Mouse (Mus musculus) urinary bladder, adult 2 months (tissue): ENCODE measurements around the gene Ptpra. TPM values are rescaled to one million over a fixed set of nuclear protein-coding genes. Genes with fewer than 3 reads are reported as not detected.

Experiments
- DNase-seq: peaks from one replicate; pipeline ENCODE4 v3.0.0; 2022; ENCODE audit warnings: low spot score
- polyA plus RNA-seq: library from polyadenylated mRNA; depleted of rRNA; stranded (reverse); fragments of >200 nt; gene quantifications from 2 replicates; pipeline ENCODE4 v1.2.3, GENCODE M21; 2012

The Ptpra gene
- polyA plus RNA-seq, 1 experiment: 88.9 TPM

GRCm38 (mm10) chr2:130442162-130442561, 7.9 kb upstream of the Ptpra start:
- no peak for DNase-seq

GRCm38 (mm10) chr2:130448449-130448848, 1.6 kb upstream of the Ptpra start:
- DNase-seq: no peak

DNA sequence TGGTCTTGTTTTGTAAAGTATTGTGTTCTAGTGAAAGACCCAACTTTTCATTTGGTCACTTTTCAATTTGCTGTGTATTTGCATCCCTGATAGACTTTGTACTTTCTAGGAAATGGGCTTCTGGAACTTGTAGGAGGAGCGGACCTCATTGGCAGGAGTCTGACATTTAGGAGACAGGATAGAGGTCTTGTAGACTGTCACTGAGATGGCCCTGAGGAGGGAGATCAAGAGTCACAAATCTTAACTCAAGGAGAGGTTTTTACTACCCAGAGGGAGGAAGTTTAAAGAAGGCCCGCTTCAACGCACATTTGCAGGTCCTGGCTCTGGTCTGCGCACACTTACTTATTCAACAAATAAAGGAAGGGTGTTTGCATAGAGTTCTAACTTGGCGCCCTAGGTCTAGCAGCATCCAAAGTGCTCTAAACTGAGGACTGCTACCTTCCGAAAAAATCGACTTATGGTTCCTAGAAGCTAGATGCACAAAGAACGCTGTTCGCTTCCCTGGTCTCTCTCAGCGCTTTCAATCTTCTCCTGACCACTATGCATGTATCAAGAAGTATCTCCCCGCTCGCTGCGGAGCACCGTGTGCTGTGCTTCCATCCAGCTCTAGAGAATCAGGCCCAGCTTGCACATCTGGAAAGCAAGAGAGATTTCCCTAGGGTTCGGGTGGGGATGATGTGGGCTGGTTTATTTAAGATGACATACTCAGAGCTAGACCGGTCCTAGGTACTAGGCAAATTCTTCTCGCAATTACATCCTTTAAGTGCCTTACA, 871 bp upstream of the Ptpra start:
- DNase-seq: no peak

DNA sequence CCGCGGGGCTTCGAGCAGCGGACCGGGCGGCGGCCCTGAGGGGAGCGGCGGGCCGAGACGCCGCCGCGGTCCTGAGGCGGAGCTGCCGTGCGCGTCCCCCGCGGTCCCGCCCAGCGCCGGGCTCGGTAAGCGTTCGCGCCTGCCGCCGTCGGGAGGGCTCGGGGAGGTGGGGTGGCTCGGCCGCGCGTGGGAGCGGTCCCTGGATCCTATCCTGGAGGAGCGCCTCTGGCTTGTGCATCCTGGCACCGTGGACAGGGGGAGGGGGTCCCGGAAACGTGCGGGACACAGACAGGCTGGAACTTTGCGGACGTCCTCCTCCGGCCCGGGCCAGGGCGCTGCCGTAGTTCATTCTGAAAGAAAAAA, 337 bp downstream of the Ptpra start:
- no peak for DNase-seq

DNA sequence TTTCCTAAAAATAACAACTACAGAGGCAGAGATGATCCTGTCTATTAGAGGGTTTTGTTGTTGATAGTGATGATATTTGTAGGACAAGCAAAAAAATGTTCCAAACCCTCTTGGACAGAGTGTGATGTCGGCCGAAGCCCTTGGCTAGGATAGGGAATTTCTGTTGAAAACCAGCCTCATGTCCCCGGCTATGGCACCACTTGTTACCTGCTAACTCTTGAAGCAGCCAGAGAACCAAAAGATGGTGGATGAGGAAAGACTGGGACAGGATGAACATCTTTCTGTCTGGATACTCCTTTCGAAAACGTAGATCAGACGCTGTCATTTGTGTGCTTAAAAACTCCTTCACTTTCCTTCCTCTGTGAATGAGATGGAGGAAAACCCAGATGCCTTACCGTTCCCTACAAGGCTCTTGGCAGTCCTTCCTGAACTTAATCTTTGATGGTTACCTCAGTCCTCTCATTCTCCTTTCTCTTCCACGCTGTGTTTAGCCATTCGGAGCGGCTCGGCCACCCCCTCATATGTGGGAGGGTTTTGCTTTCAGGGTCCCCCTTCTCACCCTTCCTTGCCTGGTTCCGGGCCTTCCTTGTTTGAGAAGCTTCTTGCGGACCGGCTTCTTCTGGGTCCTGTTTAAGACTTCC, 1.1 kb downstream of the Ptpra start:
- DNase-seq: no peak

DNA sequence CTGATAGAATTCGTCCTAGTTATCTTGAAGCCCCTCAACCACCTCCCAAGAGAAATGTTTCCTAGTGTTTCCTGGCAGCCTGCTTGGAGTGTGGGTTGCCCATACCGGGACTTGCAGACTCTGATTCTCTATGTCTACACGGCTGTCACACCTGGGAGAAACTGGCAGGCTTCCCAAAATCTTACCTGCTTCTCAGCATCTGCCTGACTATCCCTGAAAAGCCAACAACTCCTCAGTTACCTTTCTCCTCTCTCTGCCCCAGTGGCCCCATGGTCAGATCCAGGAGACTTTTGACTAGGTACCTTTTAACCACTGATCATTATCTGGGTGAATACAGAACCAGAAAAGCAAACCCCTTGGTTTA, 1.6 kb downstream of the Ptpra start:
- no peak for DNase-seq

DNA sequence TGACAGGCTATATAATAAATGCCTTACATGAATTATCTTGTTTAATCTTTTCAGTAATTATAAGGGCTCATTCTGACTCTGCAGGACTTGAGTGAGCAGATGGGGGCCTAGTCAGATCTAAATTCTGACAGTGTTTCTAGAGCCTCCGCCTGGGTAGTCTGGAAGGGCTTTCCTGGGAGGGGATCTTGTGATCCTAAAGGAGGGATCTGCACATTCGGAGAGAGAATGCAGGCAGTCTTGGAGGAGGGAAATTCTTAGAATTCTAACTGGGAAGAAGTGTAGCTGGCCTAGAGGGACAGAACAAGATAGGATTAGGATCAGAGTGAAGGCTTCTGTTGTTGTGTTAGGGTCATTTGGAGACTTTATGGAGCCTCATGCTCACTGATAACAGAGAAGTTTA, 2.2 kb downstream of the Ptpra start:
- no peak for DNase-seq

DNA sequence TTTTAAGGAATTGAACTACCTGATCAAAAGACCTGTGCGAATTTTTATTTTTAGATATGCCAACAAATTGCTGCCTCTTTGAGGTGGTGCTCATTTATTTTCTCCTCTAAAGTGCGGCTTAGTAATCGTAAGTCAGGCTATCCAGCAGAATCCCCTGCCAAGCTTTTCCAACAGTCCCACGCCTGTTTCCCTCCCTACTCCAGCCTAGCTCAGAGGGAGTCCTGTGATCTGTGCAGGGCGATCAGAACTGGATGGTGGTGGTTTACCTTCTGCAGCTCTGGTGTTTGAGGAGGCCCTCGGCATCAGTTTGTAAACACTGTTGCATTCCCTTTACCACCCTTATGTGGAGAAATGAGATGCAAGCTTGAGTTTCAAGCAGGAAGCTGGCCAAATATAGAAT, 3.3 kb downstream of the Ptpra start:
- no peak for DNase-seq

- DNase-seq: no peak
Observed at GRCm38 (mm10) chr2:130454748-130455370, 4.8 kb downstream of the Ptpra start.

GRCm38 (mm10) chr2:130457871-130458270, 7.8 kb downstream of the Ptpra start:
- DNase-seq: no peak

DNA sequence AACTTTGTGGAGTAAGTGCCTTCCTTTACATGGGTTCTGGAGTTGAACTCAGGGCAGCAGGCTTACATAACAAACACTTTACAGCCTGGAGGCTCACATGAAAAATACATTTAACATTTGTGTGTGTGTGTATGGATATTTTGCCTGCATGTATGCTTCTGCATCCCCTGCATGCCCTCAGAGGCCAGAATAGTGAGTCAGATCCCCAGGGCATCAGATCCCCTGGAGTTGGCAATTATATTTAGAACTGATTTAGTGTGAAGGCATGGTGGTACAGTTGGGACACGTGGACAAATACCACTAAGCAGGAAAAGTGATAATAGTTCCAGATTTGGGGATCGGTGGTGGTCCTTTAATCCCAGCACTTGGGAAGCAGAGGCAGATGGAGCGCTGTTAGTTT, 9.5 kb downstream of the Ptpra start:
- no peak for DNase-seq

DNA sequence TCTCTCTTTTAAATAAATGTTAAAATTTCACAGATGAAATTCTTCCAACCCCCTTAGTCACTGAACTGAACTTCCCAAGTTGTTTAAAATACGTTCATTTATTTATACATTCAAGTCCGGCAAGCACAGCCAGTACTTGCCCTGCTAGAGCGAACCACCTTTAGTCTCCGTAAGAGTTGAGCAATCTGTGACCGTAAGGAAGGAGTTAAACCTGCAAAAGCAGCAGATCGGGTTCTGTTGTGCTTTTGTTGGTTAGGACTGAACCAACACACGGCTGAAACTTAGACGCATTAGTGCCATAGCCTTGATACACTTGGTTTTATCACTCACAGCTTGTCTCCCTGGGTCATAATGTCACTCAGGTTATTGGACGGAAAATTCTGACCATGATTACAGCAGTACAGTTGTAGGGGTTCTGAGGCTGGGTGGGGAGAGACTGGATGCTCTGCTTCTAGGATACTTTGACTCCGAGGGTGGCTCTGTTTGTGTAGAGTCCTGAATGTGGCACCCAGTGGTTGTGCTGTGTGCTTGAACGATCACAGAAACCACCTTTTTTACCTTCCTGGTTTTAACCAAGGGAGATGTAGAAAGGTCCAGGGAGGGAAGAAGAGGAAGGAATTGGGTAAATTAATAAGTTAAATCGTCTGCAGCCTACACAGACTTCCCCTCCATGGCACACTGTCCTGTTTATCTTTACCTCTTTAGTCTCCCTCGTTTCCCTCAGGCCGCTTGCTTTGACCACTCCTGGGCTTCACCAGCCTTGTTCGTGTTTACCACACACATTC, 11.4 kb downstream of the Ptpra start:
- no peak for DNase-seq

DNA sequence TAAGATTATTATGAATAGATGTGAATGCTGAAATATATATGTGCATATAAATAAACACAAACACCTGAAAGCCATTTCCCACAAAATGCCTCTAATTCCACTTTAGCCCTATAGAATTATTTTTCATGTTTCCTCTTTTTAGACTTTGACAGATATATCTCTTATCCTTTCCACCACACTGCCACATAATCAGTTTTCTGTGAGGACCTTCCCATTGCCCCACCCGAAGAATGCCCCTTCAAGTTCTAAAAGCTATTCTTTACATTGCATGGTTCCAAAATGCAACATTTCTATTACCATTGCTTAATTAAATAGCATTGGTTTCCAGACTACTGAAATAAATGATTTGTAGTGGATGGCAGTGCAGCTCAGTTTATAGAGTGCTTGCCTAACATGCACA, 16.4 kb downstream of the Ptpra start:
- no peak for DNase-seq

DNA sequence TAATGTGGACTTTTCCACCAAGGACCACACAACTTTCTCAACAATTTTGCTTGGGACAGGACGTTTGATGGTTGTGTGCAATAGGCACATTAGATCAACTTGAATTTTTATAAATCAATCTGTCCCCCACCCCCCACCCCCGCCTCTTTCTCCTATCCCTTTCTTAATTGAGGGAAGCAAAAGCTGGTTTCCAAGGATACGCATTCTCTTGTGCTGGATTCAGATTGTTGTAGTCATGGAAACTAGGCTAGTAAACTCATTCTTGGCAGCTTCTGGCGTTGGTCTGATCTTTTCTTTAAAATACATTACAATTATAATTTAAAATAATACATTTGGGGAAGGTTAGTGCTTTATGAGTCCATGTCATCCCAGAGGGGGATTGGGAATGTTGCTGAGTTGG, 19.3 kb downstream of the Ptpra start:
- DNase-seq: no peak

DNA sequence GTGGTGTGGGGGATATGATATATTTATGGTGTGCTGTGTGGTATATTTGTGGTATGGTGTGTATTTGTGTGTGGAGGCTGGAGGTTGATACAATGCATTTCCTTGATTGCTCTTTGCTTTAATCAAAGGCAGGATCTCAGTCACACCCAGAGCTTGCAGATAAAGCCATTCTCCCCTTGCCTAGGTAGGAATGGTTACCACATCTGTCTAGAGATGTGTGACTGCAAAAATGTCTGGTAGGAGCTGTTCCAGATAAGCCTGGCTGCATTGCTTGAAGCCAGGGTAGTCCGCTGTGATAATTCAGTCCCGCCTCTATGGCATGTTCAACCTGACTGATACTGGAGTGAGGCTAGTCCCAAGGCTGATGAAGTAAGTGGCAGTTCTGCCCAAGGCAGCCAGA, 19.9 kb downstream of the Ptpra start:
- no peak for DNase-seq

DNA sequence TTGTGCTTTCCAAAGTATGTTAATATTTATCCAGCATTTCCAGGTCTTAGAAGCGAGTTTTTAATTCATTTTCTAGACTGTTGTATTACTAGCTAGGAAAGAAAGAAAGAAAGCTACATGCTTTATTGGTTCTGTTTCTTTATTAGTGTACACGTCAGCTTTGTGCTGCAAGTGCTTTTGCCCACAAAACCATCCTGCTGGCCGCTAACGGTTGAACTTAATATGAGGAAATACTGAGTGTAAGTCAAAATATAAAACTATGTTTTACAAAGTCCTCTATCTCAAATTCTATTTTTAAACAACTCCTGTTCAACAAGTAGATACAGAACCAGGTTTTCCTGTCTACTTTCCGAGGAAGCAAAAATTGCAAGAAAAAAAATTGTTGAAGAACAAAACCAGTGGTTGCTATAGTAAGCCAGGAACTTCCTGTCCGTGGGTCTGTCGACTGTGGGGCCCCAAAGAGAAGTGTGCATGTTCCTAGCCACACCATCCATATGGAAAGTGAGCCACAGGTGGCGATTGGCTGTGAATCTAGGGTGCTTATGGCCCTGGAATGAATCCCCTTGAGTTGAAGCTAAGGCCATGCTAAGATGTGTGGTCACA, 22.9 kb downstream of the Ptpra start:
- no peak for DNase-seq

DNA sequence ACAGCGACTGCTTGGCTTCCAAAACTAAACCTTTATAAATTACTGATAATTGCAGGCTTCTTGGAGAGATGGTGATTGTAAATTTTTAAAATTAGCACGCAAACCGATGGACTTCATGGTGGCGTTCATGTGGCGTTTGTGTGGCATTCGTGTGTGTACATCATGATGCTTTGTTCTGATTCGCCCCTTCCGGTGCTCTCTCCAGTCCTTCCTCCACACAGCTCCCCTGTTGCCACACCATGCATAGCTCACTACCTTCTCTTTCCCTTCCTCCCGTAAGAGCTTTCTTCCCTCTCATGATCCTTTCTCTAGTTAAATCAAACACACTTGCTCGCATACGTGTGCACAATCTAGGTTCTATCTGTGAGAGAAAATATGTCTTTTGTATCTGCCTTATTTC, 25.7 kb downstream of the Ptpra start:
- no peak for DNase-seq

- DNase-seq: no peak
Observed at GRCm38 (mm10) chr2:130476666-130477297, 26.7 kb downstream of the Ptpra start.

DNA sequence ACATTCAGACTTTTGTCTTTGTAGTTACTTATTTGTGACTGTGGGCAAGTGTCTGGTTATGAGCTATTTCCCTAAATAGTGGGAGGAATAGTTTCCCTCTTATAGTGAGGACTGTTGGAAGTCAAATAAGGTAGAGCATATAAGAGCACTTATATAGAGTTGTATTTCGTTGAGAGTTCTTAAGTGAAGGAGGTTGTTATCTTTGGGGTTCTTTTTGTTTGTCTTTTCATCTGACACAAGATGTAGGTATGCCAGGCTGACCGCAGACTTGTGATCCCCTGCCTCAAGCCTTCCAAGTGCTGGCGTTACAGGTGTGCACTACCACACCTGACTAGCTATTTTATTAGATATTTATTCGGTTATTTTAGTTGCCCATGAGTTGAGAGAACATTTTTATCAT, 32.1 kb downstream of the Ptpra start:
- DNase-seq: no peak

DNA sequence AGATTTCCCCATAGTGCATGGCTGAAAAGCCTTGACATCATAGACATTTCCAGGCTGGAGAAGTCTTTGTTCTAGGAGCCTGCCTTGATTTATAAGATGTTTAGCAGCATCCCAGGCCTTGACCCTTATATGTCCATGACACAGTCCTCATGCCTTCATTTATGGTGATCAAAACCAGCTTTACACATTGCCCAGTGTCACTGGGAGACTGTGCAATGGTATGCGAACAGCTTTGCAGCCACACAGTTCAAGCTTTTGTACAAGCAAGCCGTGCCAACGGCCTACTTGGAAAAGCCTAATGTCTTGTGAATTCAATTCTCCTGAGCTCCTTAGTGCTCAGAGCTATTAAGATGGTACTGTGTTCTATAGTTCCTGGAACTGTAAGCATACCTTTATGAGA, 32.6 kb downstream of the Ptpra start:
- no peak for DNase-seq

GRCm38 (mm10) chr2:130484206-130484605, 34.1 kb downstream of the Ptpra start:
- no peak for DNase-seq

- DNase-seq: no peak
Observed at GRCm38 (mm10) chr2:130488002-130488401, 37.9 kb downstream of the Ptpra start.
